Mouse (Mus musculus) midbrain, embryonic 14.5 days (tissue): Measurements from ENCODE around the gene Zbtb24. TPM values are rescaled to one million over a fixed set of nuclear protein-coding genes. Genes with fewer than 3 reads are reported as not detected.

Experiments
- ATAC-seq: fragments of 200-750 bp; cut with Nextera tagmentation; 2 replicates; pipeline ENCODE4 v1.8.0; 2017; ENCODE audit warnings: moderate number of reproducible peaks, moderate library complexity; ENCODE audit not compliant: low FRiP score, low TSS enrichment
- DNase-seq: peaks from one replicate; pipeline ENCODE4 v3.0.0-alpha.2; 2015
- H3K27ac ChIP-seq: fragments of 300-500 bp; sonication (generic); replicated peaks from 2 replicates; pipeline ENCODE4 v1.5.1; 2014; ENCODE audit warnings: mild to moderate bottlenecking, low read depth, low read length, moderate library complexity
- H3K27me3 ChIP-seq: fragments of 300-500 bp; sonication (generic); 2 replicates; pipeline ENCODE4 v1.6.1; 2014; ENCODE audit warnings: low read length, control low read depth, mixed read lengths; ENCODE audit not compliant: control insufficient read depth, insufficient read depth
- H3K36me3 ChIP-seq: fragments of 300-500 bp; sonication (generic); 2 replicates; pipeline ENCODE4 v1.6.1; 2014; ENCODE audit warnings: low read length, control low read depth; ENCODE audit not compliant: control insufficient read depth, insufficient read depth
- H3K4me1 ChIP-seq: fragments of 300-500 bp; sonication (generic); 2 replicates; pipeline ENCODE4 v1.6.1; 2014; ENCODE audit warnings: mild to moderate bottlenecking, antibody characterized with exemption, low read length, control low read depth; ENCODE audit not compliant: control insufficient read depth, insufficient read depth
- H3K4me2 ChIP-seq: fragments of 300-500 bp; sonication (generic); 2 replicates; pipeline ENCODE4 v1.6.1; 2014; ENCODE audit warnings: mild to moderate bottlenecking, low read length, moderate library complexity
- H3K4me3 ChIP-seq: fragments of 300-500 bp; sonication (generic); replicated peaks from 2 replicates; pipeline ENCODE4 v1.5.1; 2014; ENCODE audit warnings: low read depth, low read length
- H3K9ac ChIP-seq: fragments of 300-500 bp; sonication (generic); replicated peaks from 2 replicates; pipeline ENCODE4 v1.6.1; 2014; ENCODE audit warnings: mild to moderate bottlenecking, low read length, moderate library complexity
- H3K9me3 ChIP-seq: fragments of 300-500 bp; sonication (generic); 2 replicates; pipeline ENCODE4 v1.6.1; 2016; ENCODE audit warnings: low read length, control low read depth, mixed read lengths; ENCODE audit not compliant: control insufficient read depth
- WGBS: fragments of 180-500 bp; shearing (Covaris S2); extraction: QIAGEN DNeasy Blood & Tissue Kit; methylation state at CpG from one replicate; pipeline ENCODE4 v1.1.7; 2014; 5-methylcytosine and 5-hydroxymethylcytosine counted together
- polyA plus RNA-seq: library from polyadenylated mRNA; unstranded; fragments of >200 nt; fragmentation: Nextera tagmentation; extraction: Ambion mirVana; gene quantifications from 2 replicates; pipeline ENCODE4 v1.2.1, GENCODE M21; 2014

Gene Zbtb24
- polyA plus RNA-seq, 1 experiment from 2014 or later, result 20.5 TPM

GRCm38 (mm10) chr10:41480938-41481880, 31.0 kb downstream of the Zbtb24 start:
- peaks cover 16% of the 10 kb centered on the region for H3K4me1 ChIP-seq
- no peak overlapping the region for H3K4me3 ChIP-seq
- peaks cover 37% of the 10 kb centered on the region for H3K36me3 ChIP-seq
- ATAC-seq (no peak), DNase-seq (no peak)
- H3K9ac ChIP-seq, result no peak overlapping the region
- H3K9me3 ChIP-seq, result no peaks in the 10 kb centered on the region
- WGBS, result 71% methylated on average over 33 of the region's 33 CpGs
- no peak overlapping the region for H3K4me2 ChIP-seq
- no peak overlapping the region for H3K27ac ChIP-seq
- no peaks in the 10 kb centered on the region for H3K27me3 ChIP-seq

GRCm38 (mm10) chr10:41482446-41482845, 32.3 kb downstream of the Zbtb24 start:
- Histone ChIP-seq H3K27me3 (no peaks in the 10 kb centered on the region), H3K27ac (no peak overlapping the region), H3K4me1 (peaks cover 11% of the 10 kb centered on the region), H3K9me3 (no peaks in the 10 kb centered on the region), H3K36me3 (peaks cover 46% of the 10 kb centered on the region), H3K9ac (no peak overlapping the region), H3K4me2 (no peak overlapping the region), H3K4me3 (no peak overlapping the region)
- 76% methylated on average over 7 of the region's 7 CpGs for WGBS
- DNase-seq, result no peak
- ATAC-seq, result no peak

GRCm38 (mm10) chr10:41485778-41486177, 35.6 kb downstream of the Zbtb24 start:
- WGBS, result 95% methylated on average over 16 of the region's 16 CpGs
- no peak for ATAC-seq
- Histone ChIP-seq H3K36me3 (peaks cover 46% of the 10 kb centered on the region), H3K9ac (no peak overlapping the region), H3K27me3 (no peaks in the 10 kb centered on the region), H3K27ac (no peak overlapping the region), H3K4me1 (peaks cover 17% of the 10 kb centered on the region), H3K4me3 (no peak overlapping the region), H3K9me3 (no peaks in the 10 kb centered on the region), H3K4me2 (no peak overlapping the region)
- DNase-seq, result no peak

GRCm38 (mm10) chr10:41486506-41487170, 36.5 kb downstream of the Zbtb24 start:
- Histone ChIP-seq H3K27ac (no peak overlapping the region), H3K4me1 (peaks cover 17% of the 10 kb centered on the region), H3K9ac (no peak overlapping the region), H3K9me3 (no peaks in the 10 kb centered on the region), H3K4me3 (no peak overlapping the region), H3K27me3 (no peaks in the 10 kb centered on the region), H3K36me3 (peaks cover 46% of the 10 kb centered on the region), H3K4me2 (no peak overlapping the region)
- no peak for ATAC-seq
- DNase-seq, result no peak
- 60% methylated on average over 14 of the region's 14 CpGs for WGBS

- 38% methylated on average over 7 of the region's 7 CpGs for WGBS
- DNase-seq (no peak), ATAC-seq (no peak)
- Histone ChIP-seq H3K9me3 (no peaks in the 10 kb centered on the region), H3K4me1 (peaks cover 17% of the 10 kb centered on the region), H3K4me3 (peak overlapping the region; percentile 52), H3K27me3 (no peaks in the 10 kb centered on the region), H3K27ac (no peak overlapping the region), H3K36me3 (peaks cover 27% of the 10 kb centered on the region), H3K9ac (no peak overlapping the region), H3K4me2 (peak overlapping the region; percentile 93)
Measured at GRCm38 (mm10) chr10:41488877-41489276, 38.7 kb downstream of the Zbtb24 start.

GRCm38 (mm10) chr10:41489294-41489693, 39.1 kb downstream of the Zbtb24 start:
- no peaks in the 10 kb centered on the region for H3K9me3 ChIP-seq
- peak overlapping the region; percentile 93 for H3K4me2 ChIP-seq
- no peaks in the 10 kb centered on the region for H3K27me3 ChIP-seq
- 37% methylated on average over 8 of the region's 8 CpGs for WGBS
- H3K9ac ChIP-seq, result peak overlapping the region; percentile 69; the same call in 1 of the 2 replicates
- H3K4me1 ChIP-seq, result peaks cover 17% of the 10 kb centered on the region
- no peak for ATAC-seq
- peak overlapping the region; percentile 52 for H3K4me3 ChIP-seq
- no peak for DNase-seq
- H3K36me3 ChIP-seq, result peaks cover 27% of the 10 kb centered on the region
- H3K27ac ChIP-seq, result no peak overlapping the region

- peaks cover 17% of the 10 kb centered on the region for H3K4me1 ChIP-seq
- no peaks in the 10 kb centered on the region for H3K27me3 ChIP-seq
- ATAC-seq (peak; percentile 92), DNase-seq (peak; percentile 95)
- peak within 1 kb of the TSS; percentile 93 for H3K4me2 ChIP-seq
- H3K4me3 ChIP-seq, result peak within 1 kb of the TSS; percentile 52
- H3K36me3 ChIP-seq, result peaks cover 22% of the 10 kb centered on the region
- 0 out of 2 replicates have a peak within 1 kb of the TSS, but pooled peaks have one; percentile 13 for H3K27ac ChIP-seq
- 2% methylated on average over 46 of the region's 50 CpGs for WGBS
- H3K9ac ChIP-seq, result peak within 1 kb of the TSS; percentile 69
- H3K9me3 ChIP-seq, result no peaks in the 10 kb centered on the region
Measured at GRCm38 (mm10) chr10:41489708-41490517, 39.7 kb downstream of the Zbtb24 start, which contains the start of the genes Smpd2 and Ppil6. TSS of gene Smpd2 (minus strand) at chr10:41490369. TSS of gene Ppil6 (plus strand) at chr10:41490439.

GRCm38 (mm10) chr10:41490518-41490873, 40.3 kb downstream of the Zbtb24 start:
- ATAC-seq, result no peak; the same call in 1 of the 2 replicates

More at GRCm38 (mm10) chr10:41490518-41490873, 40.3 kb downstream of the Zbtb24 start:
- Histone ChIP-seq H3K27me3 (no peaks in the 10 kb centered on the region), H3K9ac (peak overlapping the region; percentile 69), H3K9me3 (no peaks in the 10 kb centered on the region), H3K27ac (no peak overlapping the region), H3K4me2 (peak overlapping the region; percentile 93), H3K4me1 (peaks cover 17% of the 10 kb centered on the region), H3K4me3 (peak overlapping the region; percentile 52), H3K36me3 (peaks cover 16% of the 10 kb centered on the region; the same call in 1 of the 2 replicates)
- WGBS, result under 1% methylated on average over 29 of the region's 29 CpGs
- DNase-seq, result no peak
